Mouse (Mus musculus) MEL (cell line): ENCODE data around the gene Fermt3. TPM values are rescaled to one million over a fixed set of nuclear protein-coding genes. Genes with fewer than 3 reads are reported as not detected.

Experiments used
- DNase-seq: peaks from one replicate; pipeline ENCODE4 v3.0.0; 2011; ENCODE audit warnings: low read depth, low spot score
- H3K27ac ChIP-seq: 2 replicates; pipeline ENCODE4 v1.5.1; 2012; ENCODE audit warnings: low read depth, mild to moderate bottlenecking, control low read depth, low read length, moderate library complexity; ENCODE audit not compliant: control insufficient read depth
- H3K27me3 ChIP-seq, 2 experiments: fragments of 150-350 bp in 1 of 2; sonication (generic) in 1 of 2; 2 replicates each; pipeline ENCODE4 v1.6.1; 2012; ENCODE audit warnings: low read length in 2 of 2, mild to moderate bottlenecking in 2 of 2, improper control_type of control experiment in 1 of 2, moderate library complexity in 1 of 2; ENCODE audit not compliant: insufficient read depth in 2 of 2, control insufficient read depth in 1 of 2
- H3K36me3 ChIP-seq, 2 experiments: 2 replicates each; pipeline ENCODE4 v1.6.1; 2012 to 2014; ENCODE audit warnings: low read length in 2 of 2, improper control_type of control experiment in 1 of 2, inconsistent platforms in 1 of 2, mild to moderate bottlenecking in 1 of 2; ENCODE audit not compliant: insufficient read depth in 2 of 2, control insufficient read depth in 1 of 2
- H3K4me1 ChIP-seq, 2 experiments: fragments of 150-350 bp in 1 of 2; sonication (generic) in 1 of 2; 2 replicates each; pipeline ENCODE4 v1.6.1; 2012; ENCODE audit warnings: low read length in 2 of 2, improper control_type of control experiment in 1 of 2, mild to moderate bottlenecking in 1 of 2; ENCODE audit not compliant: insufficient read depth in 2 of 2, control insufficient read depth in 1 of 2
- H3K4me3 ChIP-seq, 2 experiments: fragments of 150-350 bp in 1 of 2; sonication (generic) in 1 of 2; 2 replicates each; pipeline ENCODE4 v1.5.1; 2012; ENCODE audit warnings: low read depth in 2 of 2, low read length in 2 of 2, mild to moderate bottlenecking in 2 of 2, moderate library complexity in 2 of 2, control low read depth in 1 of 2, improper control_type of control experiment in 1 of 2; ENCODE audit not compliant: control insufficient read depth in 1 of 2, insufficient read depth in 1 of 2
- H3K79me2 ChIP-seq: 2 replicates; pipeline ENCODE4 v1.6.1; 2012; ENCODE audit warnings: mild to moderate bottlenecking, low read length, moderate library complexity; ENCODE audit not compliant: control insufficient read depth, poor library complexity, insufficient read depth
- H3K9ac ChIP-seq: 2 replicates; pipeline ENCODE4 v1.6.1; 2012; ENCODE audit warnings: low read depth, mild to moderate bottlenecking, control low read depth, low read length, moderate library complexity; ENCODE audit not compliant: control insufficient read depth, poor library complexity, severe bottlenecking
- H3K9me3 ChIP-seq: fragments of 150-350 bp; sonication (generic); replicated peaks from 2 replicates; pipeline ENCODE4 v1.6.1; 2012; ENCODE audit warnings: mild to moderate bottlenecking, low read length, improper control_type of control experiment, moderate library complexity; ENCODE audit not compliant: insufficient read depth
- CHD1 ChIP-seq: IDR thresholded peaks from 2 replicates; pipeline ENCODE4 v1.6.1; 2012; ENCODE audit warnings: low read depth, mild to moderate bottlenecking, inconsistent platforms, low read length, improper control_type of control experiment
- CHD2 ChIP-seq: IDR thresholded peaks from 2 replicates; pipeline ENCODE4 v1.6.1; 2011; ENCODE audit warnings: low read length, improper control_type of control experiment
- CTCF ChIP-seq, 3 experiments: IDR thresholded peaks in 2 of 3; conservative IDR thresholded peaks in 1 of 3; 2 replicates each; pipeline ENCODE4 v1.5.1; 2011 to 2012; ENCODE audit warnings: low read length in 3 of 3, low read depth in 2 of 3, mild to moderate bottlenecking in 2 of 3, improper control_type of control experiment in 1 of 3, inconsistent platforms in 1 of 3, mixed read lengths in 1 of 3, moderate library complexity in 1 of 3; ENCODE audit not compliant: control insufficient read depth in 1 of 3, insufficient read depth in 1 of 3, poor library complexity in 1 of 3, severe bottlenecking in 1 of 3
- ETS1 ChIP-seq: IDR thresholded peaks from 2 replicates; pipeline ENCODE4 v1.6.1; 2012; ENCODE audit warnings: low read depth, mild to moderate bottlenecking, inconsistent platforms, low read length, improper control_type of control experiment, moderate library complexity
- GABPA ChIP-seq: IDR thresholded peaks from 2 replicates; pipeline ENCODE4 v1.6.1; 2012; ENCODE audit warnings: low read depth, mild to moderate bottlenecking, inconsistent platforms, low read length, improper control_type of control experiment, moderate library complexity
- MAFK ChIP-seq: IDR thresholded peaks from 2 replicates; pipeline ENCODE4 v1.6.1; 2011; ENCODE audit warnings: low read depth, mild to moderate bottlenecking, low read length, improper control_type of control experiment, borderline replicate concordance
- MAX ChIP-seq: IDR thresholded peaks from 2 replicates; pipeline ENCODE4 v1.6.1; 2011; ENCODE audit warnings: low read length, improper control_type of control experiment
- MAZ ChIP-seq: IDR thresholded peaks from 2 replicates; pipeline ENCODE4 v1.6.1; 2012; ENCODE audit warnings: low read depth, mild to moderate bottlenecking, inconsistent platforms, low read length, improper control_type of control experiment
- MXI1 ChIP-seq: IDR thresholded peaks from 2 replicates; pipeline ENCODE4 v1.6.1; 2011; ENCODE audit warnings: mild to moderate bottlenecking, low read depth, low read length, improper control_type of control experiment
- NELFE ChIP-seq: IDR thresholded peaks from 2 replicates; pipeline ENCODE4 v1.6.1; 2011; ENCODE audit warnings: low read depth, low read length, improper control_type of control experiment
- POLR2A ChIP-seq, 2 experiments: IDR thresholded peaks; 2 replicates each; pipeline ENCODE4 v1.6.1; 2011 to 2012; ENCODE audit warnings: low read length in 2 of 2, mild to moderate bottlenecking in 2 of 2, control low read depth in 1 of 2, improper control_type of control experiment in 1 of 2, low read depth in 1 of 2, moderate library complexity in 1 of 2; ENCODE audit not compliant: control insufficient read depth in 1 of 2, insufficient read depth in 1 of 2, poor library complexity in 1 of 2
- TBP ChIP-seq: IDR thresholded peaks from 2 replicates; pipeline ENCODE4 v1.8.0; 2011; ENCODE audit warnings: low read depth, low read length, improper control_type of control experiment
- UBTF ChIP-seq: IDR thresholded peaks from 2 replicates; pipeline ENCODE4 v1.6.1; 2012; ENCODE audit warnings: low read depth, mild to moderate bottlenecking, inconsistent platforms, low read length, improper control_type of control experiment, moderate library complexity, borderline replicate concordance; ENCODE audit not compliant: insufficient read depth
- USF2 ChIP-seq, 2 experiments: IDR thresholded peaks; 2 replicates each; pipeline ENCODE4 v1.6.1; 2011 to 2012; ENCODE audit warnings: improper control_type of control experiment in 2 of 2, low read length in 2 of 2, borderline replicate concordance in 1 of 2, inconsistent platforms in 1 of 2, low read depth in 1 of 2, mild to moderate bottlenecking in 1 of 2; ENCODE audit not compliant: insufficient read depth in 1 of 2
- polyA plus RNA-seq, 2 experiments: library from polyadenylated mRNA; stranded (reverse) in 1 of 2; unstranded in 1 of 2; fragments of >175 nt in 1 of 2; fragments of >200 nt in 1 of 2; gene quantifications; 2 replicates each; pipeline versions ENCODE4 v1.2.1 to v1.2.4; 2012; ENCODE audit warnings: low replicate concordance in 2 of 2, low read depth in 1 of 2; ENCODE audit not compliant: insufficient read length in 2 of 2, insufficient read depth in 1 of 2, missing spikeins in 1 of 2
- total RNA-seq: library from RNA; depleted of rRNA; stranded (reverse); fragments of 300-350 nt; gene quantifications from 2 replicates; pipeline ENCODE4 v1.2.3, GENCODE M21; 2012

Gene Fermt3
- total and polyA plus RNA-seq, 3 experiments, result 244 to 329 (median 327) TPM

DNA sequence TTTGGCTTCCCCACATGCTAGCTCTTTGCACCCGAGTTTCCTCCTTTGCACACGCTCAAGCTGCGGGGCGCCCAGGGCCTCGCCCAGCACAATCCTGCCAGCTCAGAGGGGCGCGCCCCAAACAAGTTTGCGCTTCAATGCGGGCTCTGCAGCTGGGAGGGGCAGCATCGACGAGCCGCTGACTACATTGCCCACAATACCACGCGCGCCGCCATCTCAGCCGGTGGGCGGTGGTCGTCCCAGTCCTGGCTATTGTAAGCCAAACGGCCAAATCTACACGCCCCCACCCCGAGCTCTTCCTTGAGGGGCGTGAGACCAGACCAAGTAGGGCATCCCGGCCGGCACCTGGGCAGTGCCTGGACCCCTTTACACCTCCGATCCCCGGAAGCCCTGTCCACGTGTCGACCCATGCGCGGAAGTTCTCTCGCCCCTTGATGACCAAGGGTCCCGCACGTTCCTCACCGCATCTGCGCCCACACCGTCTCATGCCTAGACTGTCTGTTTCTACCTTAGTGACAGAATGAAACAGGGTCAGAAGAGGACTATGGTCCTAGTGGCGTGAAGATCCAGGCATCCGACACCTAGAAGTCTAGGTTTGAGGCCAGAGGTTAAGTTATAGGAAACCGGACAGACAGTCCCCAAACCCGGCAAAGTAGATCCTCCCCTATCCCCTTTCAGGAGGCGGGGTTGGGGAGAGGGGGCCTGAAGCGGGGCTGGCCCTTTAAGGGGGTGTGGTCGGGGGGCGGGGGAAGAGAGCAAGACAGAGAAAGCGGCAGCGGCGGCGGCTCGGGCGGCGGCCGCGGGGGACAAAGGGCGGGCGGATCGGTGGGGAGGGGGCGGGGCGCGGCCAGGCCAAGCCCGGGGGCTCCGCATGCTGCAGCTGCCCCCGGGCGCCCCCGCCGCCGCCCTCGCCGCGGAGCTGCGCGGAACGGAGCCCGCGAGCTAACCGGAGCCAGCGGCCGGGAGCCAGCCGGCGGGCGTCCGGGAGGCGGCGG, 44.8 kb downstream of the Fermt3 start, which contains the start of gene Ppp1r14b (continued):
- TF ChIP-seq MAFK, result no peak
- TF ChIP-seq MAZ, result peak; percentile 80; the same call in 1 of the 2 replicates
- peak; percentile 92 for TF ChIP-seq MXI1
- no peak for TF ChIP-seq UBTF

DNA sequence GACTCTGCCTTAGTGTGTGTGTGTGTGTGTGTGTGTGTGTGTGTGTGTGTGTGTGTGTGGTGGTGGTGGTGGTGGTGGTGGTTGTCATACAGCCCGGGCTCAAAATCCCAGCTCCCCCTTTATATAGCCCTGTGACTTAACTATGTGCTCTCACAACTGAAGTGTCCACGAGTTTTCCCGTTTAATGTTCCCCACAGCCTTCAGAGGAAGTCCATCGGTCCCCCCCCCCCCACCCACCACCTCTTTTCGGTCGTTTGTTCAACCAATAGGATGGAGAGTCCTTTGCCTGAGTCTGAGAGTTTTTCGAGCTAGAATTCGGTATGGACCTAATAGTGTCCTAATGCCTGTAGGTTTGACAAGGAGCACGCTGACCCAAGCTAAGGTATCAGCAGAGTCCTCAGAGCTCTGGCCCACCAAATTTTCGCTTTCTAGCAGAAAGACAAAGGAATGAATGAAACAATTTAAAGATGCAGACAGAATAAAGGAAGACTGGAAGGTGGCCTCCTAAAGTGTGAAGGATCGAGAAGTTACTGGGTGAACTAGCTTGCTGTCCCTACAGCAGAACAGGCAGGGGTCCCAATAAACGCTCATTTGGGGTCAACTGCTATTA, 45.6 kb downstream of the Fermt3 start:
- Histone ChIP-seq H3K36me3 (peaks cover 0 to 27% of the 10 kb centered on the region in 2 experiments; a peak in 2 of 4 replicates), H3K27me3 (no peaks in the 10 kb centered on the region), H3K27ac (peak overlapping the region; percentile 94), H3K79me2 (peaks cover 31% of the 10 kb centered on the region), H3K9ac (peak overlapping the region; percentile 77), H3K4me3 (peak overlapping the region; percentile 57 to 74), H3K9me3 (no peaks in the 10 kb centered on the region)
- DNase-seq, result peak; percentile 76
- TF ChIP-seq ETS1 (no peak), GABPA (no peak), MAX (0 out of 2 replicates have a peak, but pooled peaks have one; percentile 14), NELFE (peak; percentile 42; the same call in 1 of the 2 replicates), TBP (no peak), CTCF (IDR thresholded peaks at IDR 0.05 in 2 of 3, conservative IDR thresholded peaks at IDR 0.05 in 1 of 3; ENCODE audit: control insufficient read depth in 1 of 3, insufficient read depth in 1 of 3, low read depth in 2 of 3, low read length in 3 of 3, poor library complexity in 1 of 3, severe bottlenecking in 1 of 3) (no peak), USF2 (IDR thresholded peaks at IDR 0.05; ENCODE audit: borderline replicate concordance in 1 of 2, insufficient read depth in 1 of 2, low read depth in 1 of 2, low read length in 2 of 2) (no peak)
- TF ChIP-seq, all 39 proteins: peak for 2
- peaks cover 4 to 51% of the 10 kb centered on the region in 2 experiments for H3K4me1 ChIP-seq

DNA sequence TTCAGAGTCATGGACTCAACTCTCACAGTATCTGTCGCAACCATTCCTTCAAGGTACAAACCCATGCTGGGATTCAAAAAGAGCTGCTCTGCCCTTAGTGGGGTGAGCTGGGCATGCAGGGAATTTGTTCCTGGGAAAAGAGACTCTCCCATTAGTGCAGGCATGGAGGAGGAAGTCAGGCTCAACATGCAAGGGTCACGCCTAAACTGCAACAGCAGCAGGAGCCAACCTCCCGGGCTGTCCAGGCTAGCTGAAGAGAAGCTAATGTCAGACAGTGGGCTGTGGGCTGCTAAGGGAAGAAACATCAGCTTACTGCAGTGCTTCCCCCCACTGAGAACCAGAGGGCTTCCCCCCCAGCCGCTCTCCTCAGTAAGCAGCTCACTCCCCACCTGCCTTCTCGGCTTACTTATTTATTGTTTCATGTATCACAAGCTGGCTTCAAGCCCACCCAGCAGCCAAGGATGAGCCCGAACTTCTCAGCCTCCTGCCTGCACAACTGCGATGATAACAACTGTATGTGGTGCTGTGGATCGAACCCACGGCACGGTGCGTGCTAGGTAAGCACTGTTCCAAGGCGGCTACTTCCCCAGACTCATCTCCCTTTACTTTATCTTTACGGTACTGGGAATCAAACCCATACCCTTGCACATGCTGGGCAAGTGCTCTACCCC, 46.9 kb downstream of the Fermt3 start:
- peak; percentile 51 for DNase-seq
- no peak for TF ChIP-seq CHD1
- TF ChIP-seq CHD2, result no peak
- TF ChIP-seq MXI1, result no peak
- no peak for TF ChIP-seq POLR2A (IDR thresholded peaks at IDR 0.05; ENCODE audit: control insufficient read depth in 1 of 2, insufficient read depth in 1 of 2, low read depth in 1 of 2, low read length in 2 of 2, poor library complexity in 1 of 2)
- Histone ChIP-seq H3K9me3 (no peaks in the 10 kb centered on the region), H3K27ac (peak overlapping the region; percentile 41), H3K79me2 (peaks cover 21% of the 10 kb centered on the region), H3K27me3 (no peaks in the 10 kb centered on the region), H3K9ac (peak overlapping the region; percentile 77), H3K4me3 (peak overlapping the region; percentile 9 to 19; a peak in 2 of 4 replicates), H3K36me3 (peaks cover 0 to 24% of the 10 kb centered on the region in 2 experiments; a peak in 2 of 4 replicates), H3K4me1 (peaks cover 4 to 46% of the 10 kb centered on the region in 2 experiments)
